Mouse (Mus musculus): ENCODE measurements around the gene Egr2. TPM values are rescaled to one million over a fixed set of nuclear protein-coding genes. Genes with fewer than 3 reads are reported as not detected.

Egr2 gene
- polyA plus RNA-seq, 1 experiment from 2014 or later, result 0.27 TPM

DNA sequence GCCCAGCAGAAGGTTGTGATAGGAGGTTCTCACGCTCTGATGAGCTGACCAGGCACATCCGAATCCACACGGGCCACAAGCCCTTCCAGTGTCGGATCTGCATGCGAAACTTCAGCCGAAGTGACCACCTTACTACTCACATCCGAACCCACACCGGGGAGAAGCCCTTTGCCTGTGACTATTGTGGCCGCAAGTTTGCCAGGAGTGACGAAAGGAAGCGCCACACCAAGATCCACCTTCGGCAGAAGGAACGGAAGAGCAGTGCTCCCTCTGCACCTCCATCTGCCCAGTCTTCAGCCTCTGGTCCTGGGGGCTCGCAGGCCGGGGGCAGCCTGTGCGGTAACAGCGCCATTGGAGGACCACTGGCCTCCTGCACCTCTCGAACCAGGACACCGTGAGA lies 5.3 kb downstream of the Egr2 start:
- WGBS, result 27% methylated on average over 19 of the region's 19 CpGs
- no peak overlapping the region for H3K27ac ChIP-seq
- H3K36me3 ChIP-seq, result no peaks in the 10 kb centered on the region
- no peak overlapping the region for H3K4me2 ChIP-seq
- ATAC-seq (ENCODE audit: insufficient read depth, low FRiP score, low read depth), result no peak
- H3K9ac ChIP-seq, result no peak overlapping the region
- no peak overlapping the region for H3K4me3 ChIP-seq (replicated peaks)
- H3K9me3 ChIP-seq, result no peaks in the 10 kb centered on the region
- H3K27me3 ChIP-seq (replicated peaks), result peaks cover 44% of the 10 kb centered on the region
- peaks cover 23% of the 10 kb centered on the region for H3K4me1 ChIP-seq

DNA sequence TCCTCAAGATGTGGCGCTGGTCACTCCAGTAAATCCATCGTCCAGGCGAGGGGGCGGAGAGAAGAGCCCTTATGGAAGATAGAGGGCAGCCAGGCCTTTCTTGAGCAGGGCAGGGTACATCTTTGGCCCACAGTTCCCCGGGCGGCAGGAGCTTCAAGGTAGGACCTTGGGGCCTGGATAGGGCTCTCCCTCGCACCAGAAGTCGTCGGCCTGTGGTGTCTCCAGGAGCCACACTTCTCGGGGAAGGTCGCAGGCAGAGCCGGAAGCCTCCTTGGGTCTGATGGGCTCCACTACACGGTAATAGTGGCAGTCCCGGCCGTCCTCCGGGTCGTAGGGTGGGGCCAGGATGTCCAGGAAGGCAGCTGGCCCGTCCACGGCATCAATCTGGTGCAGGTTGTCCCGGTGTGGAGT lies 12.6 kb downstream of the Egr2 start:
- Histone ChIP-seq H3K9me3 (no peaks in the 10 kb centered on the region), H3K4me3 (replicated peaks) (peak overlapping the region; percentile 88), H3K27ac (peak overlapping the region; percentile 94; the same call in 1 of the 2 replicates), H3K27me3 (replicated peaks) (no peaks in the 10 kb centered on the region), H3K4me1 (0 out of 2 replicates have a peak, but pooled peaks cover 12% of the 10 kb centered on the region), H3K36me3 (no peaks in the 10 kb centered on the region), H3K4me2 (peak overlapping the region; percentile 93), H3K9ac (peak overlapping the region; percentile 78)
- ATAC-seq (ENCODE audit: insufficient read depth, low FRiP score, low read depth), result 0 out of 2 replicates have a peak, but pooled peaks have one; percentile 1
- 1% methylated on average over 20 of the region's 20 CpGs for WGBS

- H3K4me3 ChIP-seq (replicated peaks), result peak overlapping the region; percentile 88
- under 1% methylated on average over 73 of the region's 73 CpGs for WGBS
- H3K36me3 ChIP-seq, result no peaks in the 10 kb centered on the region
- H3K9me3 ChIP-seq, result no peaks in the 10 kb centered on the region
- H3K27me3 ChIP-seq (replicated peaks), result no peaks in the 10 kb centered on the region
- peak; percentile 51; the same call in 1 of the 2 replicates for ATAC-seq (ENCODE audit: insufficient read depth, low FRiP score, low read depth)
- H3K4me2 ChIP-seq, result peak overlapping the region; percentile 93
- peak overlapping the region; percentile 78 for H3K9ac ChIP-seq
- 0 out of 2 replicates have a peak, but pooled peaks cover 12% of the 10 kb centered on the region for H3K4me1 ChIP-seq
- H3K27ac ChIP-seq, result peak overlapping the region; percentile 94
Measured at GRCm38 (mm10) chr10:67548261-67548854, 13.1 kb downstream of the Egr2 start.

DNA sequence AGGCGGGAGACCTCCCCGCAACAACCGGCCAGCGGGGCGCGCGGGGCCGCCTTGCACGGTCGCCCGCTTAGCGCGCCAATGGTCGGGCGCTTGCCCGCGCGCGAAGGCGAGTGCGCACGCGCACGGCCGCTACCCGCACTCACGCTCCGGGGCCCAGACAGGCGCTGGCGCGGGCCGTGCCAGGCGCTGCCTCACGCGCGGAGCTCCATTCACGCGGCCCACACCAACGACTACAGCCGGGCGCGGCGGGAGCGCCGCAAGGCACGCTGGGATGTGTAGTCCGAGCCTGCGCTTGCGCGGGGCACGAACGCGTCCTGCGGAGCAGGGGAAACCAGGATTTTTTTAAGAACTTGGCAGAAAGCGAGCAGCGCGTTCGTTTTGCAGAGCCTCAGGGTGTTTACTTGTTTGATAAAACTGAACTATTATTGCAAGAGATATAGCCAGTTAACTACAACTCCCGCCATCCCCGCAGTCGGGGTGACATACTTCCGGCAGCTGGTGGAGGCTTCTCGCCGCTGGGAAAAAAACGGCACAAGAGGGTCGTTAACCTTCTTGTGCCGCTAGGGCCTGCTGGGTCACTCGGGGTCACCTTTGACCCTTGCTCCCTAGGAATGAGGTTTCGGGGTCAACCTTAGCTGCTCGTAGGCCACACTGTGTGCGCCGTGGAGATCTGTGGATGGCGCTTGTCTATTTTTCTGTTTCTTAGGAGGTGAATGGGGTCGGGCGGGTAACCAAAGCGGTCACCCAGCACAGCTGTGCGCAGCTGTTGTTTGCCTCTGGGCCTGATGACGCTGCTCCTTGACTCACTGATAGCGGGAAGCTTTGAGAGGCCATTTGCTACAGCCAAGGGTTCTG lies 13.8 kb downstream of the Egr2 start, which contains the start of gene Ado:
Gene Ado (minus strand): TSS at position 79 of the 855 bp plus-strand sequence.
- under 1% methylated on average over 79 of the region's 79 CpGs for WGBS
- Histone ChIP-seq H3K4me2 (peak within 1 kb of the TSS; percentile 93), H3K27me3 (replicated peaks) (no peaks in the 10 kb centered on the region), H3K9me3 (no peaks in the 10 kb centered on the region), H3K27ac (peak within 1 kb of the TSS; percentile 94), H3K4me3 (replicated peaks) (peak within 1 kb of the TSS; percentile 88), H3K36me3 (no peaks in the 10 kb centered on the region), H3K4me1 (0 out of 2 replicates have a peak, but pooled peaks cover 12% of the 10 kb centered on the region), H3K9ac (peak within 1 kb of the TSS; percentile 78)
- peak; percentile 95 for ATAC-seq (ENCODE audit: insufficient read depth, low FRiP score, low read depth)

DNA sequence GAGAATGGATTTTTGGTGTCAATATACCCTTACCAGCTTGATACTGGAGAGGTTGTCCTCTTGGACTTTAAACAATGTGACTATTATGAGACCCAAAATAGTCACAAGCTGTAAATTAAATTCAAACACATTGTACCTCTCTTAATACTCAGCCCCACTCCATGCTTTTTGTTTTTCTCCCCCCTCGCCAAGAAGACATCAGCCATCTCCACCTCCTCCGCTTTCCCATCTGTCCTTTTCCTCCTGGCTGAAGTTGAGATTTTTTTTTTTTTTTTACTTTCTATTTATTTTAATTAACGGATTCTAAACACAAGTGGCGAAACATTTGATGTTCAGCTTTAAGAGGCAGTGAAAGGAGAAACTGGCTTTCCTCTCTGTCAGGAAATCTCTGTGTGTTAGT lies 22.8 kb downstream of the Egr2 start:
- 75% methylated on average over 4 of the region's 4 CpGs for WGBS
- no peak overlapping the region for H3K4me2 ChIP-seq
- H3K36me3 ChIP-seq, result no peaks in the 10 kb centered on the region
- no peaks in the 10 kb centered on the region for H3K4me1 ChIP-seq
- H3K9ac ChIP-seq, result no peak overlapping the region
- no peaks in the 10 kb centered on the region for H3K27me3 ChIP-seq (replicated peaks)
- ATAC-seq (ENCODE audit: insufficient read depth, low FRiP score, low read depth), result no peak
- H3K9me3 ChIP-seq, result no peaks in the 10 kb centered on the region
- H3K4me3 ChIP-seq (replicated peaks), result no peak overlapping the region
- H3K27ac ChIP-seq, result no peak overlapping the region

DNA sequence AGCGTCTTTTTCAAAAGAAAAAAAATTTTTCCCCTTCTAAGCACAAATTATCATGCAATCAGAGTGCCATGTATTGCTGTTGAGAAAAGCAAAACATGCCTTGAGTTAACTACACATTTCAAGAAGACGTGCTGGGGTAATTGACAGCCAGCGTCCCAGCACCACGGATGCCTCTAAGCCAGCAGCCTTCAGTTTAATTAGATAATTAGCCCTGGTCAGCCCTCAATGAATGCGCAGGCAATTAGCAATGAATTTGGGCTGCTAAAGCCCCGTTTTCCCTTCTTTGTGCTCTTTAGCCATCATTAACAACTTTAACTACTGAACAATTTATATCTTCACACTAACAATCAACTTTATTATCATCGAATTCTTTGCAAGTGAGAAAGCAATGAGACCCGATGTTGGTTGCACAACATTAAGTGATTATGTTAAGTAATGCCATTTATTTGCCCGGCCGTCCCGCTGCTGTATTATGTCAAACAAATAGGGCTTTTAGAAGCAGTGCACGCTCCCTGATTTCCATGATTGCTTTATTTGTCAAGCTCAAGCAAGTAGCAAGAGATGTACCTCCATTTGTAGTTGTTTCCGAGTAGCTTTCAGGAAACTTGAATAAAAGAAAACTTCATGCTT lies 24.6 kb downstream of the Egr2 start:
- no peak overlapping the region for H3K27ac ChIP-seq
- H3K9ac ChIP-seq, result no peak overlapping the region
- H3K4me1 ChIP-seq, result no peaks in the 10 kb centered on the region
- ATAC-seq (ENCODE audit: insufficient read depth, low FRiP score, low read depth), result no peak
- no peaks in the 10 kb centered on the region for H3K36me3 ChIP-seq
- no peak overlapping the region for H3K4me2 ChIP-seq
- no peaks in the 10 kb centered on the region for H3K27me3 ChIP-seq (replicated peaks)
- no peaks in the 10 kb centered on the region for H3K9me3 ChIP-seq
- WGBS, result 58% methylated on average over 13 of the region's 13 CpGs
- no peak overlapping the region for H3K4me3 ChIP-seq (replicated peaks)

DNA sequence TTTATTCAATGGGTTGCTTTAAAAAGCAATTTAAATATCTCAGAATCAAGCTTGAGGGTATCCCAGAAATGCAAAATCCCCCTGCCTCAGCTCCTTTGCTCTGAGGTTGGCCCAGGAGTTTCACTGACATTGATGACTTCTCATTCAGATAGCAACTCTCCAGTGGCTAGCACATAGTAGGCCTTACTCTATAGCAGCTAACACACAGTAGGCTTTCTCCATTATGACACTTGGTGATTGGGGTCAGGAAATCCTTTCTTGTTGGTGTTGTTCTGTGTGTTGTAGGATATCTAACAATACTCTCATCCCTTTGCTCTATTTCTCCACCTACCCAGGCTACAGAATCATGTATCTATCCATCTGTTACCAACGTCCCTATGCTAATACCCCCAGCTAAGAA lies 25.9 kb downstream of the Egr2 start:
- Histone ChIP-seq H3K4me1 (no peaks in the 10 kb centered on the region), H3K27me3 (replicated peaks) (no peaks in the 10 kb centered on the region), H3K4me3 (replicated peaks) (no peak overlapping the region), H3K9ac (no peak overlapping the region), H3K9me3 (no peaks in the 10 kb centered on the region), H3K4me2 (no peak overlapping the region), H3K27ac (no peak overlapping the region), H3K36me3 (no peaks in the 10 kb centered on the region)
- 58% methylated on average over 1 of the region's 1 CpGs for WGBS
- no peak for ATAC-seq (ENCODE audit: insufficient read depth, low FRiP score, low read depth)

- WGBS, result 94% methylated on average over 7 of the region's 7 CpGs
- no peak for ATAC-seq (ENCODE audit: insufficient read depth, low FRiP score, low read depth)
Measured at GRCm38 (mm10) chr10:67564509-67564908, 29.2 kb downstream of the Egr2 start.

GRCm38 (mm10) chr10:67566104-67566503 lies 30.8 kb downstream of the Egr2 start:
- Histone ChIP-seq H3K9ac (no peak overlapping the region), H3K27me3 (replicated peaks) (no peaks in the 10 kb centered on the region), H3K4me2 (no peak overlapping the region), H3K4me1 (no peaks in the 10 kb centered on the region), H3K36me3 (no peaks in the 10 kb centered on the region), H3K27ac (no peak overlapping the region), H3K4me3 (replicated peaks) (no peak overlapping the region), H3K9me3 (no peaks in the 10 kb centered on the region)
- WGBS, result 76% methylated on average over 8 of the region's 8 CpGs
- ATAC-seq (ENCODE audit: insufficient read depth, low FRiP score, low read depth), result no peak

More at GRCm38 (mm10) chr10:67564509-67564908, 29.2 kb downstream of the Egr2 start:
- Histone ChIP-seq H3K9ac (no peak overlapping the region), H3K27ac (no peak overlapping the region), H3K36me3 (no peaks in the 10 kb centered on the region), H3K9me3 (no peaks in the 10 kb centered on the region), H3K27me3 (replicated peaks) (no peaks in the 10 kb centered on the region), H3K4me3 (replicated peaks) (no peak overlapping the region), H3K4me1 (no peaks in the 10 kb centered on the region), H3K4me2 (no peak overlapping the region)

GRCm38 (mm10) chr10:67569539-67569938 lies 34.3 kb downstream of the Egr2 start:
- H3K4me2 ChIP-seq, result no peak overlapping the region
- WGBS, result 70% methylated on average over 7 of the region's 7 CpGs
- H3K9ac ChIP-seq, result no peak overlapping the region
- no peak overlapping the region for H3K27ac ChIP-seq
- no peaks in the 10 kb centered on the region for H3K9me3 ChIP-seq
- H3K27me3 ChIP-seq (replicated peaks), result no peaks in the 10 kb centered on the region
- no peak for ATAC-seq (ENCODE audit: insufficient read depth, low FRiP score, low read depth)
- H3K4me1 ChIP-seq, result no peaks in the 10 kb centered on the region; the same call in 1 of the 2 replicates
- no peaks in the 10 kb centered on the region for H3K36me3 ChIP-seq
- H3K4me3 ChIP-seq (replicated peaks), result no peak overlapping the region

DNA sequence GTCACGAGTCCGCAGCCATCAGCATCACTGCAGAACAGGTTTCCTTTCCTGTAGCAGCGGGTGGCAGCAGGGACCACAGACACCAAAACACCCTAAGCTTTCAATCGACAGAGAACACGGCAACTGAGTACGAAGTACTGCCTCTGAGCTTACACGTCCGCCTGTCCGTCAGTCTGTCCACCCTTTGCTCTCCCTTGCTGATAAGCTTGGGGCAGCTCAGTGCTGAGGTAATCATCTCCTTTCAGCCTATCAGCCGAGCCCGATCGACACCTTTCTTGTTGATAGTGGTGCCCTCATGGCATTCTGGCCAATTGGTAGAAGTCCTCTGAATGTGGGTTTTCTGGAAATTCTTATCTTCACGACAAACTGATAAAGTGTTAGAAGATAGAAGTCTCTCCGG lies 36.2 kb downstream of the Egr2 start:
- Histone ChIP-seq H3K9ac (no peak overlapping the region), H3K27ac (no peak overlapping the region), H3K9me3 (no peaks in the 10 kb centered on the region), H3K4me1 (no peaks in the 10 kb centered on the region; the same call in 1 of the 2 replicates), H3K4me3 (replicated peaks) (no peak overlapping the region), H3K4me2 (no peak overlapping the region), H3K27me3 (replicated peaks) (no peaks in the 10 kb centered on the region), H3K36me3 (no peaks in the 10 kb centered on the region)
- WGBS, result 77% methylated on average over 14 of the region's 14 CpGs
- no peak for ATAC-seq (ENCODE audit: insufficient read depth, low FRiP score, low read depth)

- H3K4me3 ChIP-seq (replicated peaks), result no peak overlapping the region
- H3K27ac ChIP-seq, result no peak overlapping the region
- no peak overlapping the region for H3K9ac ChIP-seq
- no peak overlapping the region for H3K4me2 ChIP-seq
- ATAC-seq (ENCODE audit: insufficient read depth, low FRiP score, low read depth), result no peak
- H3K9me3 ChIP-seq, result no peaks in the 10 kb centered on the region
- 49% methylated on average over 8 of the region's 8 CpGs for WGBS
- no peaks in the 10 kb centered on the region; the same call in 1 of the 2 replicates for H3K4me1 ChIP-seq
- H3K27me3 ChIP-seq (replicated peaks), result no peaks in the 10 kb centered on the region
- H3K36me3 ChIP-seq, result no peaks in the 10 kb centered on the region
Measured at GRCm38 (mm10) chr10:67573310-67573709, 38.0 kb downstream of the Egr2 start.

All from stomach, embryonic 15.5 days (tissue).